Mouse (Mus musculus): ENCODE data around the gene Zfp11. TPM values are rescaled to one million over a fixed set of nuclear protein-coding genes. Genes with fewer than 3 reads are reported as not detected.
"Not testable (repeated sequence)": the region's sequence is repeated elsewhere in the genome, so short reads cannot be mapped to it uniquely, and the experiment has no call there.

Gene Zfp11
- polyA plus RNA-seq, 1 experiment = 0.91 TPM

GRCm38 (mm10) chr5:129657016-129657415 is 12.9 kb downstream of the Zfp11 start:
- TF ChIP-seq TCF12 (IDR thresholded peaks at IDR 0.05; ENCODE audit: insufficient read depth, poor library complexity, severe bottlenecking) = no peak
- no peak for TF ChIP-seq TCF3 (IDR thresholded peaks at IDR 0.05; ENCODE audit: insufficient read length, low read depth)
- no peak for TF ChIP-seq CEBPB (IDR thresholded peaks at IDR 0.05; ENCODE audit: insufficient read depth, poor library complexity, severe bottlenecking)
- no peak for TF ChIP-seq SRF (IDR thresholded peaks at IDR 0.05; ENCODE audit: control insufficient read depth, insufficient read length, low read depth)
- TF ChIP-seq MYOD1 (IDR thresholded peaks at IDR 0.05; ENCODE audit: control insufficient read depth in 1 of 3, insufficient read length in 2 of 3, low read depth in 2 of 3) = no peak
- no peak for TF ChIP-seq POLR2AphosphoS2 (IDR thresholded peaks at IDR 0.05; ENCODE audit: insufficient read length, low read depth)
- TF ChIP-seq MAX (IDR thresholded peaks at IDR 0.05; ENCODE audit: low read depth) = no peak
- no peak for TF ChIP-seq MYOG (IDR thresholded peaks at IDR 0.05; ENCODE audit: control insufficient read depth in 1 of 3, insufficient read depth in 1 of 3, insufficient read length in 2 of 3, low read depth in 2 of 3)
- TF ChIP-seq E2F4 (IDR thresholded peaks at IDR 0.05; ENCODE audit: insufficient read depth) = no peak
- TF ChIP-seq USF1 (IDR thresholded peaks at IDR 0.05; ENCODE audit: low read depth) = no peak
- no peak for TF ChIP-seq REST (IDR thresholded peaks at IDR 0.05; ENCODE audit: insufficient read depth, insufficient read length)
- no peak for TF ChIP-seq POLR2A (IDR thresholded peaks at IDR 0.05; ENCODE audit: insufficient read length, low read depth)
- no peaks in the 10 kb centered on the region for H3K27me3 ChIP-seq (ENCODE audit: control insufficient read depth, insufficient read depth, insufficient read length)
- no peak overlapping the region for H3K4me2 ChIP-seq (ENCODE audit: low read depth)
- no peaks in the 10 kb centered on the region for H3K79me2 ChIP-seq (ENCODE audit: control insufficient read depth, insufficient read depth)
- H3K36me3 ChIP-seq (ENCODE audit: control insufficient read depth, insufficient read depth) = peaks cover 14% of the 10 kb centered on the region
- no peak overlapping the region for H3ac ChIP-seq (ENCODE audit: control insufficient read depth, insufficient read length)
- H3K4me3 ChIP-seq = no peak overlapping the region

GRCm38 (mm10) chr5:129650858-129651257 is 19.0 kb downstream of the Zfp11 start:
- no peak for TF ChIP-seq TCF12 (IDR thresholded peaks at IDR 0.05; ENCODE audit: insufficient read depth, poor library complexity, severe bottlenecking)
- TF ChIP-seq E2F4 (IDR thresholded peaks at IDR 0.05; ENCODE audit: insufficient read depth) = no peak
- TF ChIP-seq SRF (IDR thresholded peaks at IDR 0.05; ENCODE audit: control insufficient read depth, insufficient read length, low read depth) = no peak
- TF ChIP-seq MYOD1 (IDR thresholded peaks at IDR 0.05; ENCODE audit: control insufficient read depth in 1 of 3, insufficient read length in 2 of 3, low read depth in 2 of 3) = no peak
- TF ChIP-seq CEBPB (IDR thresholded peaks at IDR 0.05; ENCODE audit: insufficient read depth, poor library complexity, severe bottlenecking) = no peak
- no peak for TF ChIP-seq POLR2AphosphoS2 (IDR thresholded peaks at IDR 0.05; ENCODE audit: insufficient read length, low read depth)
- no peak for TF ChIP-seq TCF3 (IDR thresholded peaks at IDR 0.05; ENCODE audit: insufficient read length, low read depth)
- no peak for TF ChIP-seq POLR2A (IDR thresholded peaks at IDR 0.05; ENCODE audit: insufficient read length, low read depth)
- no peak for TF ChIP-seq MYOG (IDR thresholded peaks at IDR 0.05; ENCODE audit: control insufficient read depth in 1 of 3, insufficient read depth in 1 of 3, insufficient read length in 2 of 3, low read depth in 2 of 3)
- no peak for TF ChIP-seq USF1 (IDR thresholded peaks at IDR 0.05; ENCODE audit: low read depth)
- no peak for TF ChIP-seq REST (IDR thresholded peaks at IDR 0.05; ENCODE audit: insufficient read depth, insufficient read length)
- TF ChIP-seq MAX (IDR thresholded peaks at IDR 0.05; ENCODE audit: low read depth) = no peak
- Histone ChIP-seq H3K79me2 (ENCODE audit: control insufficient read depth, insufficient read depth) (no peaks in the 10 kb centered on the region), H3K36me3 (ENCODE audit: control insufficient read depth, insufficient read depth) (no peaks in the 10 kb centered on the region), H3K27me3 (ENCODE audit: control insufficient read depth, insufficient read depth, insufficient read length) (no peaks in the 10 kb centered on the region), H3ac (ENCODE audit: control insufficient read depth, insufficient read length) (no peak overlapping the region), H3K4me2 (ENCODE audit: low read depth) (no peak overlapping the region), H3K4me3 (no peak overlapping the region)

- H3K4me2 ChIP-seq (ENCODE audit: low read depth); H3K27me3 ChIP-seq (ENCODE audit: control insufficient read depth, insufficient read depth, insufficient read length); H3K79me2 ChIP-seq (ENCODE audit: control insufficient read depth, insufficient read depth); H3ac ChIP-seq (ENCODE audit: control insufficient read depth, insufficient read length); H3K4me3 ChIP-seq; H3K36me3 ChIP-seq (ENCODE audit: control insufficient read depth, insufficient read depth): not testable (repeated sequence)
These were observed 37.3 kb downstream of the Zfp11 start for GRCm38 (mm10) chr5:129632270-129633250.

GRCm38 (mm10) chr5:129626586-129626985 is 43.3 kb downstream of the Zfp11 start:
- H3K4me2 ChIP-seq (ENCODE audit: low read depth); H3ac ChIP-seq (ENCODE audit: control insufficient read depth, insufficient read length); H3K27me3 ChIP-seq (ENCODE audit: control insufficient read depth, insufficient read depth, insufficient read length); H3K36me3 ChIP-seq (ENCODE audit: control insufficient read depth, insufficient read depth); H3K79me2 ChIP-seq (ENCODE audit: control insufficient read depth, insufficient read depth); H3K4me3 ChIP-seq: not testable (repeated sequence)

- no peaks in the 10 kb centered on the region for H3K36me3 ChIP-seq (ENCODE audit: control insufficient read depth, insufficient read depth)
- no peak overlapping the region for H3ac ChIP-seq (ENCODE audit: control insufficient read depth, insufficient read length)
- no peaks in the 10 kb centered on the region for H3K27me3 ChIP-seq (ENCODE audit: control insufficient read depth, insufficient read depth, insufficient read length)
- no peak for TF ChIP-seq CEBPB (IDR thresholded peaks at IDR 0.05; ENCODE audit: insufficient read depth, poor library complexity, severe bottlenecking)
- no peak for TF ChIP-seq MAX (IDR thresholded peaks at IDR 0.05; ENCODE audit: low read depth)
- no peak for TF ChIP-seq REST (IDR thresholded peaks at IDR 0.05; ENCODE audit: insufficient read depth, insufficient read length)
- TF ChIP-seq TCF3 (IDR thresholded peaks at IDR 0.05; ENCODE audit: insufficient read length, low read depth) = no peak
- no peak for TF ChIP-seq POLR2AphosphoS2 (IDR thresholded peaks at IDR 0.05; ENCODE audit: insufficient read length, low read depth)
- no peak for TF ChIP-seq USF1 (IDR thresholded peaks at IDR 0.05; ENCODE audit: low read depth)
- TF ChIP-seq E2F4 (IDR thresholded peaks at IDR 0.05; ENCODE audit: insufficient read depth) = no peak
- no peak for TF ChIP-seq MYOD1 (IDR thresholded peaks at IDR 0.05; ENCODE audit: control insufficient read depth in 1 of 3, insufficient read length in 2 of 3, low read depth in 2 of 3)
- no peak for TF ChIP-seq MYOG (IDR thresholded peaks at IDR 0.05; ENCODE audit: control insufficient read depth in 1 of 3, insufficient read depth in 1 of 3, insufficient read length in 2 of 3, low read depth in 2 of 3)
- no peak for TF ChIP-seq POLR2A (IDR thresholded peaks at IDR 0.05; ENCODE audit: insufficient read length, low read depth)
- no peak for TF ChIP-seq TCF12 (IDR thresholded peaks at IDR 0.05; ENCODE audit: insufficient read depth, poor library complexity, severe bottlenecking)
- no peak for TF ChIP-seq SRF (IDR thresholded peaks at IDR 0.05; ENCODE audit: control insufficient read depth, insufficient read length, low read depth)
- no peaks in the 10 kb centered on the region for H3K79me2 ChIP-seq (ENCODE audit: control insufficient read depth, insufficient read depth)
- no peak overlapping the region for H3K4me2 ChIP-seq (ENCODE audit: low read depth)
- no peak overlapping the region for H3K4me3 ChIP-seq
These were observed 43.8 kb downstream of the Zfp11 start for GRCm38 (mm10) chr5:129626099-129626498.
